Mouse (Mus musculus) brown adipose tissue, adult 24 weeks (tissue): ENCODE measurements around the gene Cenpe. TPM values are rescaled to one million over a fixed set of nuclear protein-coding genes. Genes with fewer than 3 reads are reported as not detected.

Experiments
- H3K27ac ChIP-seq: fragments of 200-500 bp; replicated peaks from 2 replicates; pipeline ENCODE4 v1.5.1; 2012; ENCODE audit warnings: low read depth, mild to moderate bottlenecking, low read length
- H3K4me1 ChIP-seq: fragments of 200-500 bp; 2 replicates; pipeline ENCODE4 v1.6.1; 2012; ENCODE audit warnings: low read length, mixed read lengths; ENCODE audit not compliant: control insufficient read depth, insufficient read depth, insufficient read length
- H3K4me3 ChIP-seq: fragments of 200-500 bp; 2 replicates; pipeline ENCODE4 v1.5.1; 2012; ENCODE audit warnings: low read depth, mild to moderate bottlenecking, low read length, moderate library complexity; ENCODE audit not compliant: insufficient read depth
- polyA plus RNA-seq: library from polyadenylated mRNA; stranded (reverse); fragments of >200 nt; gene quantifications from 2 replicates; pipeline ENCODE4 v1.2.4, GENCODE M21; 2012; ENCODE audit not compliant: missing spikeins, insufficient read depth, insufficient read length

Cenpe gene
- polyA plus RNA-seq, 1 experiment = not detected

DNA sequence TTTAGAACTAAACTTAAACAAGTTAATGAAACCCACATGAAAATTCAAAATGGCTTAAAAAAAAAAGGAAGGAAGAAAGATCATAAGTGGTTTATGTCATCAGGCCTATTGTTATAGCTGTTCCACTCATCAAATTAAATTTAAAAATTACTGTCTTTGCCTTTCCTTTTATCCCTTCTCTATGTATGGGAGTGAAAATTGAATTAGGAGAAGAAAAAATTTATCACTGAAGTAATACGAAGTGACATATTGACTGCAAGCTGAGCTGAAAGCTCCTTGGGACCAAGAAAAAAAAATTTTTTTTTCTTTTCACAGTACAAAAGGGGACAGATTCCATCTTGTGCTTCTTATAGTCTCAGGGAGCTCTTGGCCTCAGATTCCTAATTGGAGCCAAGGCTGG lies 83.2 kb downstream of the Cenpe start:
- no peak overlapping the region for H3K4me3 ChIP-seq
- H3K4me1 ChIP-seq = no peaks in the 10 kb centered on the region
- no peak overlapping the region for H3K27ac ChIP-seq

- no peak overlapping the region for H3K4me3 ChIP-seq
- H3K27ac ChIP-seq = no peak overlapping the region
- no peaks in the 10 kb centered on the region for H3K4me1 ChIP-seq
Observed at GRCm38 (mm10) chr3:135298560-135298959, 86.2 kb downstream of the Cenpe start.

GRCm38 (mm10) chr3:135300081-135300480 lies 87.7 kb downstream of the Cenpe start:
- Histone ChIP-seq H3K4me1 (no peaks in the 10 kb centered on the region), H3K4me3 (no peak overlapping the region), H3K27ac (no peak overlapping the region)

DNA sequence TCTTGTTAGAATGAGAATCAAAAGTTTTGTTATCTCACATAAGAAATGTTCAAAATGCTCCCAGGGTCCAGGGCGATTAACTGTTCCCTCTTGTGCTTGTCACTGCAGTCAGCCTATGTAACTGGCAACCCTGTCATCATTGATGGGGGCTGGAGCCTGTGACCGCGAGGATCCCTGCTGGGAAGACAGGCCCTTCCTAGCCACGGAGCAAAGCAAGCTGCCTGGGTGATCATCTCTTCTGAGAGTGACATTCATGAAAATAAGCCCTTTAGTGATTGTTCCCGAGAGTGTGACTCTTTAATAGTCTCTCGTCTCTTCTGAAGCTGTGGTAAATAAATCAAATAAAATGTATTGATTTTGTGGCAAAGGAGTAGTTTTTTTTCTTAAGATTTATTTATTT lies 91.7 kb downstream of the Cenpe start:
- no peaks in the 10 kb centered on the region for H3K4me1 ChIP-seq
- H3K27ac ChIP-seq = no peak overlapping the region
- H3K4me3 ChIP-seq = no peak overlapping the region

DNA sequence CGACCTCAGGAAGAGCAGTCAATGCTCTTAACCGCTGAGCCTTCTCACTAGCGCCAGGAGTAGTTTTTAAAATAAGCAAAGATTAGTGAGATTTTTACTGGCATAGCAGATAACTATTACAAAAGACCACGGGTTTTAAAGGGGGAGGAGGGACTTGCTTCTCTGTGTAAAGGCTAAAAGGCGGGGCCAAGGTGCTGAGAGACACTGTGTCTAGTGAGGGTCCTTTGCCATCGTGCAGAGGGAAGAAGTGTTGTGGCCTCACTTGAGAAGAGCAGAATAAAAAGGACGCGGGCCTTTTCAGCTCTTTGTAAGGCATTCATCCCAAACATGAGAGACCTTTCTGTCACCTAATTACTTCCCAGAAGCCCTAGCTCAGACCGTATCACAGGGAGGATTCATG lies 92.2 kb downstream of the Cenpe start:
- no peak overlapping the region for H3K4me3 ChIP-seq
- no peaks in the 10 kb centered on the region for H3K4me1 ChIP-seq
- H3K27ac ChIP-seq = no peak overlapping the region

DNA sequence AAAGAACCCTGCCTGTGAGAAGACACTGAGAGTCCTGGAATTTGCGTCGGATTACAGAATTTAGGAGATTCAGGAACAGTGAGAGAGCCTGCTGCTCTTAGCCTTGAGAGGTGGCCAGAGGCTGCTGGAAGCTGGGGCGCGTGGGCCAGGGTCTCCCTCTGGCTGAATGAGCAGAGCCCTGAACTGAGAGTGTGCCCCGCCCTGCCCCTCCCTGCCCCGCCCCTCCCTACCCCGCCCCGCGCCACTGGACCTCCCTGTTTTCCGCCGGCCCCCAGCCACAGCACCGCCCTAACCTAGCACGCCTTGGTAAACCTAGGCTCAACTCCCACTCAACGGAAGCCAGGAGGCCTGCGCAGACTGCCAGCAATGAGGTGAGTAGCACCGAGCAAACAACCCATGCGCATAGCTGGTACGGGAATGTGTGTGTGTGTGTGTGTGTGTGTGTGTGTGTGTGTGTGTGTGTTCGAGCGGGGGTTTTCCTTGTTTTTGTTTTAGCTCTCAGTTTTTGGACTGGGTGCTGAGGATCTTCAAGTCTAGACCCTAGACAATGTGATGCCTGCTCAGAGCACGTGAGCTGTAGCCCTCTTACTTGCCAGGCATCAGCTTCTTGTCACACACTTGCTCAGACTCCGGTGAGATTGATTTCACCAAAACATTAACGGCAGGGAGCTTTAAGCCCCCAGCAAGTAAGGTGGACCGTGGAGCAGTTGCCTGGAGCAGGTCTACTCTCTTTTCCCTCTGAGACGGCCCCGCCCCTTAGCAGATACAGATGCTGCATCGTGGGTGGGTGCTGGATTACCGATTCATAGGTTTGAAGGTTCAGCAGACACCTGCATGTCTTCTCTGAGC lies 95.3 kb downstream of the Cenpe start, which contains the start of gene Slc9b2:
Gene Slc9b2, plus strand, starts transcription at position 290 of the 849 bp plus-strand sequence.
- no peak within 1 kb of the TSS for H3K27ac ChIP-seq
- H3K4me3 ChIP-seq = peak within 1 kb of the TSS; percentile 51
- H3K4me1 ChIP-seq = no peaks in the 10 kb centered on the region

DNA sequence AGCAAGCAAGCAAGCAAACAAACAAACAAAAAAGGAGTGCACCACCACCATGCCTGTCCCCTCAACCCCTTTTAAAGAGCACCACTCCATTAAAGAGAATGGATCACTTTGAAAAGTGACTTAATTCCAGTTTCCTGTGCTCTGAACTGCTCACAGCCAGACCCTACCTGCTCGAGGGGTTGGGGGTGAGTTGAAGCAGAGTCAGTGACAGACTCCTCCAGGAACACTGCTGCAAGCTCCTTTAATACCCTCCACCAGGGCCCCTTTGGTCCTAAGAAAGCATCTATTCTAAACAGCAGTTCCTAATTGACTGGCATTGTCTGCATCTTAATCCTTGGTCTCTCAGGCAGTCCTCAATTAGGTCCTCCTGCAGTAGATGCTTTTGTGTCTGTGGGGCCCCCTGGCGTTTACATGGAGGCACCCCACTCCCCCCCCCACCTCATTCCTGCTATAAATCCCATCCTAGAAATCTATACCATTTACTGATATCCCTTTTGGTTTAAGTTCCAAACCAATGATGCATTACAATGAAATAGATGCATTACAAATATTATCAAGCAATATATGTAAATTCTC lies 100.7 kb downstream of the Cenpe start:
- no peak overlapping the region for H3K4me3 ChIP-seq

DNA sequence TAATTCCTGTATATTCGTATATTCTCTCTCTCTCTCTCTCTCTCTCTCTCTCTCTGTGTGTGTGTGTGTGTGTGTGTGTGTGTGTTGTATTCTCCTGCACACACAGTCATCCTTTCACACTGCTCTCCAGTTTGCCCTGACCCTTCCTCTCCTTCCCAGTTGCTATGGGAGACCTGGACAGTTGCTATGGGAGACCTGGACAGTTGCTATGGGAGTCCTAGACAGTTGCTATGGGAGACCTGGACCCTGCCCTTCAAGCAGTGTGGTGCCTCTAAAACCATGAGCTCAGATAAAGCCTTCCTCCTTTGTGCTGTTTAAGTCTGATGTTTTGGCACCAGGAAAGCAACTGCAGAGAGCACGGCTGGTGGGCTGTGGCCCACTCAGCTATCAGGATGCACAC lies 101.4 kb downstream of the Cenpe start:
- no peaks in the 10 kb centered on the region for H3K4me1 ChIP-seq
- no peak overlapping the region for H3K27ac ChIP-seq
- no peak overlapping the region for H3K4me3 ChIP-seq

More for the DNA sequence above, 100.7 kb downstream of the Cenpe start:
- H3K4me1 ChIP-seq = no peaks in the 10 kb centered on the region
- H3K27ac ChIP-seq = no peak overlapping the region

DNA sequence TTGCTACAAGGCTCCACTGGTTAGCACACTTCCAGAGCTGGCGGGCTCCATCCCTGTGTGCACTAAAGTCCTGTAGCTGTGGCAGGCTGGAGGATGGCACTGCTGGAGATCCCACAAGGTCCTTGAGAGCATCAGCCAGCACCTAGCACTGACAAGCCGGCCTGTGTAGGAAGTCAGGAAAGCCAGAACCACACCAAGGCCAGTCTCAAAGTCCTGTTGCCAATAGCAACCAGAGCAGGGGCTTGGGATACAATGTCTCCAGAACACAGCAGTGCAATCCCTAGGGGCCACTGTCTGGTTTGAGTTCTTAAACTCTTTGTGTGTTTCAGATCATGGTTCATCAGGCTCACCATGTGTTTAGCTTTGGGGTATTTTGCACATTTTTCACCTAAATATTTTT lies 102.5 kb downstream of the Cenpe start:
- Histone ChIP-seq H3K27ac (no peak overlapping the region), H3K4me3 (no peak overlapping the region), H3K4me1 (no peaks in the 10 kb centered on the region)

GRCm38 (mm10) chr3:135315720-135316425 lies 103.5 kb downstream of the Cenpe start:
- Histone ChIP-seq H3K27ac (no peak overlapping the region), H3K4me3 (no peak overlapping the region), H3K4me1 (no peaks in the 10 kb centered on the region)

- no peak overlapping the region for H3K4me3 ChIP-seq
- no peak overlapping the region for H3K27ac ChIP-seq
- H3K4me1 ChIP-seq = no peaks in the 10 kb centered on the region
Observed at GRCm38 (mm10) chr3:135318331-135318730, 106.0 kb downstream of the Cenpe start.

Other genes with a start within 250 kb of the Cenpe start
- gene Bdh2, start 68.7 kb downstream of the Cenpe start, polyA plus RNA-seq = 1.1 and 1.7 TPM in 2 replicates
- gene Slc9b2, start 95.2 kb downstream of the Cenpe start, polyA plus RNA-seq = not detected in 2 replicates
- not detected in 2 replicates for gene Slc9b1, start 135.5 kb downstream of the Cenpe start, polyA plus RNA-seq
- gene Cisd2, start 211.4 kb downstream of the Cenpe start, polyA plus RNA-seq = 23.7 and 29.7 TPM in 2 replicates
- gene Ube2d3, start 225.6 kb downstream of the Cenpe start, polyA plus RNA-seq = 370 and 426 TPM in 2 replicates